Mouse (Mus musculus) embryo, embryonic 10 days (tissue): ENCODE results near the gene Lhpp.

Experiments used
- DNase-seq: peaks from one replicate; pipeline ENCODE4 v3.0.0-alpha.2; 2015; ENCODE audit warnings: low spot score

Lhpp gene

GRCm38 (mm10) chr7:132610468-132611318, at the start of gene Lhpp:
Gene Lhpp (plus strand): TSS chr7:132610638.
- DNase-seq = peak; percentile 91

- no peak for DNase-seq
These were observed 44.6 kb upstream of the Lhpp start for GRCm38 (mm10) chr7:132565831-132566230.

GRCm38 (mm10) chr7:132568817-132569216, 41.6 kb upstream of the Lhpp start:
- DNase-seq = no peak

GRCm38 (mm10) chr7:132570071-132570470, 40.4 kb upstream of the Lhpp start:
- no peak for DNase-seq

GRCm38 (mm10) chr7:132571481-132571880, 39.0 kb upstream of the Lhpp start:
- DNase-seq = no peak

GRCm38 (mm10) chr7:132572738-132573137, 37.7 kb upstream of the Lhpp start:
- DNase-seq = no peak

- DNase-seq = no peak
These were observed 37.2 kb upstream of the Lhpp start for GRCm38 (mm10) chr7:132573205-132573604.

GRCm38 (mm10) chr7:132574646-132575045, 35.8 kb upstream of the Lhpp start:
- DNase-seq = no peak

- peak; percentile 93 for DNase-seq
These were observed 34.8 kb upstream of the Lhpp start for GRCm38 (mm10) chr7:132575623-132576022.

GRCm38 (mm10) chr7:132576116-132576650, 34.3 kb upstream of the Lhpp start, which contains the start of gene Oat:
Gene Oat (minus strand): TSS chr7:132576398.
- peak; percentile 96 for DNase-seq

- no peak for DNase-seq
These were observed 33.5 kb upstream of the Lhpp start for GRCm38 (mm10) chr7:132576891-132577290.

GRCm38 (mm10) chr7:132580511-132580910, 29.9 kb upstream of the Lhpp start:
- no peak for DNase-seq

- DNase-seq = no peak
These were observed 29.0 kb upstream of the Lhpp start for GRCm38 (mm10) chr7:132581441-132581840.

GRCm38 (mm10) chr7:132585695-132586491, 24.5 kb upstream of the Lhpp start:
- no peak for DNase-seq

- DNase-seq = no peak
These were observed 23.3 kb upstream of the Lhpp start for GRCm38 (mm10) chr7:132587167-132587566.

- no peak for DNase-seq
These were observed 20.8 kb upstream of the Lhpp start for GRCm38 (mm10) chr7:132589610-132590009.

- no peak for DNase-seq
These were observed 16.7 kb upstream of the Lhpp start for GRCm38 (mm10) chr7:132593762-132594161.

- no peak for DNase-seq
These were observed 16.1 kb upstream of the Lhpp start for GRCm38 (mm10) chr7:132594325-132594724.

- no peak for DNase-seq
These were observed 14.7 kb upstream of the Lhpp start for GRCm38 (mm10) chr7:132595787-132596186.

GRCm38 (mm10) chr7:132596557-132597250, 13.7 kb upstream of the Lhpp start:
- no peak for DNase-seq

- peak; percentile 80 for DNase-seq
These were observed 13.0 kb upstream of the Lhpp start for GRCm38 (mm10) chr7:132597251-132598041.
